Mouse (Mus musculus) cortical plate, adult 2 months (tissue): ENCODE results near the gene Smtn.

Experiments used
- CTCF ChIP-seq: fragments of 200-500 bp; IDR thresholded peaks from 2 replicates; pipeline ENCODE4 v1.5.1; 2011; ENCODE audit warnings: mild to moderate bottlenecking, control low read depth, low read length; ENCODE audit not compliant: insufficient read depth; ENCODE audit errors: extremely low read depth
- POLR2A ChIP-seq: fragments of 200-500 bp; IDR thresholded peaks from 2 replicates; pipeline ENCODE4 v1.6.1; 2011; ENCODE audit warnings: mild to moderate bottlenecking, low read length, control low read depth; ENCODE audit not compliant: insufficient read depth; ENCODE audit errors: extremely low read depth

DNA sequence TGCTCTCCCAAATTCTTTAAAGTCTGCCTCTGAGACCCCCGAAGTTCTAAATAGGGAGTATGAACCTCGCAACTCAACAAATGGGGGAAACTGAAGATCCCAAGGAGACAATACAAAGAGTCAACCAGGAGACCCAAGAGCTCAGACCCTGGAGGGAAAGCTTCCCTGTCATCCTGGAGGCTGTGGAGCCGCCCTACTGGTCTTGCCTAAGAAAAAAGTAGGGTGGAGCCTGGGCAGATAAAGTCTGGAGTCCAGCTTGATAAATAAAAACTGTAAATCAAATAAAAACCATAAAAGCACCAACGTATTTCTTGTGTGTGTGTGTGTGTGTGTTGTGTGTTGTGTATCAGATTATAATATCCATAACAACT lies 601 bp downstream of the Smtn start:
- TF ChIP-seq CTCF (no peak), POLR2A (no peak)
